In the genomic region with DNA sequence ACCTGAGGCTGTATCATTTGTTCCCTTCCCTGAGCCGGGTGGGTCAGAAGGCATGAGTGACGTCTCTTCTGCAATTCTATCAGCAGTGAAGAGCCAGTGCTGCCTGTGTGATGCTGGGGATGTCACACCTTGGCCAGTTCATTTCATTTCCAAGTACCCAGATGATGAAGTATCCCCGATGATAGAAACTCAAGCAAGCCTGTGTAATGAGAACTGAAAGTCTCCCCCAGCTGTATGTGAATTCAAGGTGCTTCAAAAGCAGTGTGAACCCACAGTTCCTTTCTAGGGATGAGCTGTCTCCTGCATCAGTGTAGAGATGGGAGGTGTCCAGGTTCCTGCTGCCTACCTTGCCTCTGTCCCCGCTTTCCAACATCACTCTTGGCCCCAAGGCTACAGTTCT, we compare ENCODE assay signal across 1 mouse cellular context.
TF ChIP-seq lines count a peak whose summit lies in the region.

No protein-coding gene starts in this region.

TF ChIP-seq in CH12.LX, 34 proteins besides CTCF, POLR2A, EP300 and RAD21 (continued from another document):
- TF ChIP-seq ZC3H11A (IDR thresholded peaks at IDR 0.05; ENCODE audit: low read depth, low read length): no peak
- no peak for TF ChIP-seq JUN (IDR thresholded peaks at IDR 0.05; ENCODE audit: insufficient read depth, low read depth, low read length)
- 0 out of 2 replicates have a peak, but pooled peaks have one; percentile 48 for TF ChIP-seq RCOR1 (conservative IDR thresholded peaks at IDR 0.05; ENCODE audit: low read depth, low read length)
- peak; percentile 55; the same call in 1 of the 2 replicates for TF ChIP-seq MAX (IDR thresholded peaks at IDR 0.05; ENCODE audit: low read length)
- TF ChIP-seq SMC3 (IDR thresholded peaks at IDR 0.05; ENCODE audit: low read depth, low read length): no peak
- TF ChIP-seq NELFE (IDR thresholded peaks at IDR 0.05; ENCODE audit: low read depth, low read length): no peak
- no peak for TF ChIP-seq NRF1 (IDR thresholded peaks at IDR 0.05; ENCODE audit: low read depth, low read length)
- TF ChIP-seq ZKSCAN1 (IDR thresholded peaks at IDR 0.05; ENCODE audit: borderline replicate concordance, low read depth, low read length): no peak
- TF ChIP-seq CHD2 (IDR thresholded peaks at IDR 0.05; ENCODE audit: low read length): no peak
- peak; percentile 61 for TF ChIP-seq IRF4 (IDR thresholded peaks at IDR 0.05; ENCODE audit: low read depth, low read length)
- TF ChIP-seq ZMIZ1 (IDR thresholded peaks at IDR 0.05; ENCODE audit: low read depth, low read length): no peak
- TF ChIP-seq HCFC1 (IDR thresholded peaks at IDR 0.05; ENCODE audit: low read depth, low read length): no peak
- peak; percentile 43 for TF ChIP-seq BHLHE40 (IDR thresholded peaks at IDR 0.05; ENCODE audit: low read depth, low read length)
- no peak for TF ChIP-seq USF2 (conservative IDR thresholded peaks at IDR 0.05; ENCODE audit: low read depth, low read length)
- 0 out of 2 replicates have a peak, but pooled peaks have one; percentile 44 for TF ChIP-seq JUND (conservative IDR thresholded peaks at IDR 0.05; ENCODE audit: low read depth, low read length)
- no peak for TF ChIP-seq TBP (conservative IDR thresholded peaks at IDR 0.05; ENCODE audit: low read depth, low read length)
TF ChIP-seq in CH12.LX: peak in this region for 9.
